Mouse (Mus musculus) hindbrain, embryonic 10.5 days (tissue): Measurements from ENCODE around the gene Raet1e. TPM values are rescaled to one million over a fixed set of nuclear protein-coding genes. Genes with fewer than 3 reads are reported as not detected.
"Not testable (repeated sequence)": the region's sequence is repeated elsewhere in the genome, so short reads cannot be mapped to it uniquely, and the experiment has no call there.

Source experiments
- DNase-seq: peaks from one replicate; pipeline ENCODE4 v3.0.0-alpha.2; 2017; ENCODE audit warnings: low spot score
- H3K27ac ChIP-seq: fragments of 300-500 bp; sonication (generic); 2 replicates; pipeline ENCODE4 v1.5.1; 2016; ENCODE audit warnings: mild to moderate bottlenecking, moderate library complexity
- H3K27me3 ChIP-seq: fragments of 300-500 bp; sonication (generic); 2 replicates; pipeline ENCODE4 v1.6.1; 2016; ENCODE audit warnings: mild to moderate bottlenecking; ENCODE audit not compliant: poor library complexity, insufficient read depth, severe bottlenecking
- H3K36me3 ChIP-seq: fragments of 300-500 bp; sonication (generic); 2 replicates; pipeline ENCODE4 v1.6.1; 2016; ENCODE audit warnings: mild to moderate bottlenecking, moderate library complexity
- H3K4me1 ChIP-seq: fragments of 300-500 bp; sonication (generic); replicated peaks from 2 replicates; pipeline ENCODE4 v1.6.1; 2016; ENCODE audit warnings: mild to moderate bottlenecking
- H3K4me3 ChIP-seq: fragments of 300-500 bp; sonication (generic); 2 replicates; pipeline ENCODE4 v1.5.1; 2016; ENCODE audit warnings: mild to moderate bottlenecking, moderate library complexity
- H3K9me3 ChIP-seq: fragments of 300-500 bp; sonication (generic); 2 replicates; pipeline ENCODE4 v1.6.1; 2016; ENCODE audit warnings: mild to moderate bottlenecking, moderate library complexity
- WGBS: fragments of 180-500 bp; shearing (Covaris S2); methylation state at CpG from one replicate; pipeline ENCODE4 v1.1.7; 2016; 5-methylcytosine and 5-hydroxymethylcytosine counted together
- polyA plus RNA-seq: library from polyadenylated mRNA; unstranded; fragments of >200 nt; fragmentation: Nextera tagmentation; extraction: Ambion mirVana; gene quantifications from 2 replicates; pipeline ENCODE4 v1.2.1, GENCODE M21; 2016

The Raet1e gene
- polyA plus RNA-seq, 1 experiment from 2014 or later, result 15.1 TPM

- H3K36me3 ChIP-seq, result no peaks in the 10 kb centered on the region
- H3K9me3 ChIP-seq, result no peaks in the 10 kb centered on the region
- peaks cover 8% of the 10 kb centered on the region for H3K4me1 ChIP-seq
- 74% methylated on average over 5 of the region's 5 CpGs for WGBS
- no peak for DNase-seq
- H3K27me3 ChIP-seq, result no peaks in the 10 kb centered on the region
- H3K4me3 ChIP-seq, result no peak overlapping the region
- H3K27ac ChIP-seq, result no peak overlapping the region
Measured at GRCm38 (mm10) chr10:22302344-22303057, 144.1 kb downstream of the Raet1e start.

- Histone ChIP-seq H3K27me3 (no peaks in the 10 kb centered on the region), H3K9me3 (no peaks in the 10 kb centered on the region), H3K4me1 (no peaks in the 10 kb centered on the region), H3K27ac (no peak overlapping the region), H3K4me3 (no peak overlapping the region), H3K36me3 (no peaks in the 10 kb centered on the region)
- no peak for DNase-seq
- WGBS, result 89% methylated on average over 6 of the region's 6 CpGs
Measured at GRCm38 (mm10) chr10:22303736-22304135, 145.4 kb downstream of the Raet1e start.

GRCm38 (mm10) chr10:22305801-22306200 is 147.4 kb downstream of the Raet1e start:
- Histone ChIP-seq H3K36me3 (no peaks in the 10 kb centered on the region), H3K27me3 (no peaks in the 10 kb centered on the region), H3K27ac (no peak overlapping the region), H3K4me1 (no peaks in the 10 kb centered on the region), H3K4me3 (no peak overlapping the region), H3K9me3 (no peaks in the 10 kb centered on the region)
- WGBS, result 84% methylated on average over 4 of the region's 4 CpGs
- no peak for DNase-seq

GRCm38 (mm10) chr10:22306452-22306851 is 148.1 kb downstream of the Raet1e start:
- H3K36me3 ChIP-seq, result no peaks in the 10 kb centered on the region
- DNase-seq, result no peak
- WGBS, result 70% methylated on average over 4 of the region's 4 CpGs
- no peaks in the 10 kb centered on the region for H3K27me3 ChIP-seq
- H3K27ac ChIP-seq, result no peak overlapping the region
- no peaks in the 10 kb centered on the region for H3K9me3 ChIP-seq
- no peaks in the 10 kb centered on the region for H3K4me1 ChIP-seq
- no peak overlapping the region for H3K4me3 ChIP-seq

- no peaks in the 10 kb centered on the region for H3K27me3 ChIP-seq
- 80% methylated on average over 1 of the region's 1 CpGs for WGBS
- H3K36me3 ChIP-seq, result no peaks in the 10 kb centered on the region
- no peaks in the 10 kb centered on the region for H3K9me3 ChIP-seq
- no peak overlapping the region for H3K27ac ChIP-seq
- no peak for DNase-seq
- no peaks in the 10 kb centered on the region for H3K4me1 ChIP-seq
- no peak overlapping the region for H3K4me3 ChIP-seq
Measured at GRCm38 (mm10) chr10:22308221-22308620, 149.9 kb downstream of the Raet1e start.

- no peak overlapping the region for H3K4me3 ChIP-seq
- 93% methylated on average over 2 of the region's 2 CpGs for WGBS
Measured at GRCm38 (mm10) chr10:22322858-22323257, 164.5 kb downstream of the Raet1e start.

GRCm38 (mm10) chr10:22345721-22346120 is 187.4 kb downstream of the Raet1e start:
- H3K4me1 ChIP-seq, result not testable (repeated sequence)
- WGBS, result 82% methylated on average over 4 of the region's 4 CpGs

More at GRCm38 (mm10) chr10:22322858-22323257, 164.5 kb downstream of the Raet1e start:
- Histone ChIP-seq H3K9me3 (no peaks in the 10 kb centered on the region), H3K27ac (no peak overlapping the region), H3K36me3 (no peaks in the 10 kb centered on the region), H3K27me3 (no peaks in the 10 kb centered on the region), H3K4me1 (no peaks in the 10 kb centered on the region)
- no peak for DNase-seq

GRCm38 (mm10) chr10:22353548-22354195 is 195.3 kb downstream of the Raet1e start:
- H3K36me3 ChIP-seq, H3K4me3 ChIP-seq, H3K4me1 ChIP-seq, DNase-seq, H3K9me3 ChIP-seq, H3K27ac ChIP-seq, H3K27me3 ChIP-seq: not testable (repeated sequence)
- WGBS, result 84% methylated on average over 6 of the region's 6 CpGs

More at GRCm38 (mm10) chr10:22345721-22346120, 187.4 kb downstream of the Raet1e start:
- not testable (repeated sequence) for H3K27me3 ChIP-seq, H3K36me3 ChIP-seq, H3K4me3 ChIP-seq, H3K27ac ChIP-seq, DNase-seq, H3K9me3 ChIP-seq

- not testable (repeated sequence) for H3K27ac ChIP-seq, H3K36me3 ChIP-seq, H3K4me3 ChIP-seq, H3K9me3 ChIP-seq, DNase-seq, H3K4me1 ChIP-seq, H3K27me3 ChIP-seq
- 85% methylated on average over 2 of the region's 2 CpGs for WGBS
Measured at GRCm38 (mm10) chr10:22354196-22354574, 195.8 kb downstream of the Raet1e start.

GRCm38 (mm10) chr10:22357373-22357772 is 199.0 kb downstream of the Raet1e start:
- 78% methylated on average over 1 of the region's 1 CpGs for WGBS
- not testable (repeated sequence) for H3K27me3 ChIP-seq, H3K27ac ChIP-seq

GRCm38 (mm10) chr10:22360252-22360651 is 201.9 kb downstream of the Raet1e start, which contains the start of gene Raet1d:
Raet1d (plus strand) TSS chr10:22360552.
- H3K27me3 ChIP-seq, H3K4me3 ChIP-seq, H3K4me1 ChIP-seq, H3K27ac ChIP-seq, DNase-seq, H3K36me3 ChIP-seq, H3K9me3 ChIP-seq: not testable (repeated sequence)
- 75% methylated on average over 3 of the region's 3 CpGs for WGBS

More at GRCm38 (mm10) chr10:22357373-22357772, 199.0 kb downstream of the Raet1e start:
- not testable (repeated sequence) for H3K9me3 ChIP-seq, H3K36me3 ChIP-seq, H3K4me1 ChIP-seq, H3K4me3 ChIP-seq, DNase-seq

GRCm38 (mm10) chr10:22360957-22361356 is 202.6 kb downstream of the Raet1e start:
- not testable (repeated sequence) for H3K4me3 ChIP-seq, H3K9me3 ChIP-seq, H3K27ac ChIP-seq, H3K27me3 ChIP-seq, H3K4me1 ChIP-seq, H3K36me3 ChIP-seq, DNase-seq
- 41% methylated on average over 2 of the region's 2 CpGs for WGBS
